Mouse (Mus musculus): ENCODE measurements around the gene Rcn3.

DNA sequence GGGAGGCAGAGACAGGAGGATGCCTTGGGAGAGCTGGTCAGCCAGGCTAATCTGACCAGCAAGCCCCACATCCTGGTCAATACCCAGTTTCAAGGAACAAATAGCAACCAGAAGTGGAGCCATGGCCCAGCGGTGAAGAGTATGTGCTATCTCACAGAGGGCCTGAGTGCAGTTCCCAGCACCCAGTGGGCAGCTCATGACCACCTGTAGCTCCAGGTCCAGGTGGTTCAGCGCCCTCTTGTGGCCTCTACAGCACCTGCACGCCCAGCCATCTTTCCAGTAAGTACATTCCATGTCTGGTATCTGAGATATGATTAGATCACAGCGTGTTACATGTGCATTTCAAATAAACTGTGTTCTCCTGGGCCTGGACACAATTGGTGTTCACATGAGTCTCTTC, 5.9 kb downstream of the Rcn3 start:
- TF ChIP-seq CTCF (IDR thresholded peaks at IDR 0.05; ENCODE audit: low read depth) (peak; percentile 74), EP300 (IDR thresholded peaks at IDR 0.05; ENCODE audit: low read depth) (no peak)
